Mouse (Mus musculus): ENCODE results near the gene Cct6b.
"Not testable (repeated sequence)": the region's sequence is repeated elsewhere in the genome, so short reads cannot be mapped to it uniquely, and the experiment has no call there.

The Cct6b gene

GRCm38 (mm10) chr11:82699865-82700410 lies 64.2 kb downstream of the Cct6b start:
- no peak for DNase-seq (ENCODE audit: low read depth)

GRCm38 (mm10) chr11:82695930-82696329 lies 68.2 kb downstream of the Cct6b start:
- no peak for DNase-seq (ENCODE audit: low read depth)

- DNase-seq (ENCODE audit: low read depth): not testable (repeated sequence)
Measured at GRCm38 (mm10) chr11:82694947-82695346, 69.2 kb downstream of the Cct6b start.

DNA sequence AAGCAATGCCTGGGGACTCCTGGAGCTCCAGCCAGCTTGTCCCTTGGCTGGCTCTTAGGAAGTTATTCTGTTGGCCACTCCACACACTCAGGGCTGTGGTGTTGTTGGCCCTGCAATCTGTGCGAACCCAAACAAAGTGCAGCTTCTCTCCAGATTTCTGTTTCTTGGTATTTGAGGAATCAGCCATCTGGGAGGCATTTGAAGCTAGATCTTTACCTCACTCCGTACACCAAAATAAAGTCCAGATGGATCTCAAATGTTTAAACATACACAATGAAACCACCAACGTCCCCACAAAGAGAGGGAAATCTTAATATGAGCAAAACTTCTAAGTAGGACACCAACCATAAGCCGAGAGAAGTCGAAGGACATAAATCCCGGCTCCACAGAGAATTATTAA lies 71.5 kb downstream of the Cct6b start:
- DNase-seq (ENCODE audit: low read depth): no peak

DNA sequence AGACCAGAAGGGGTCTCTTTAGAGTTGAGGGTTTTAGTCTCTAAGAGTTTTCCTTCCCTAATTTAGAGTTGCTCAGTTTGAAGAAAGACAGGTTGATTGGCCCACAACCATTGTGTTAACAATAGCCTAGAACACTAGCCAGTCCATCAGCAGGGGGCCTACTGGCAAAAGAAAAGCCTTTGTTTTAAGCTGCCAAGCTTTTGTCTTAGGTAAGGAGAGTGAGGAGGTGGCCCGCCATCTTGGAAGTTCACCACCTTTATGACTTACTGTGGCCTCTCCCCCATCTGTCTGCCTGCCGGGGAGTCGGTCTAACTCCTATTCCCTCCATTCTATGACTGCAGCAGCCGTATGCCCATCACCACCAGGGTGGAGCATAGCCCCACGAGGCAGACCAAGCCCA lies 73.6 kb downstream of the Cct6b start:
- no peak for DNase-seq (ENCODE audit: low read depth)

GRCm38 (mm10) chr11:82687668-82688067 lies 76.5 kb downstream of the Cct6b start:
- DNase-seq (ENCODE audit: low read depth): no peak

- no peak for DNase-seq (ENCODE audit: low read depth)
Measured at GRCm38 (mm10) chr11:82684676-82685075, 79.4 kb downstream of the Cct6b start.

DNA sequence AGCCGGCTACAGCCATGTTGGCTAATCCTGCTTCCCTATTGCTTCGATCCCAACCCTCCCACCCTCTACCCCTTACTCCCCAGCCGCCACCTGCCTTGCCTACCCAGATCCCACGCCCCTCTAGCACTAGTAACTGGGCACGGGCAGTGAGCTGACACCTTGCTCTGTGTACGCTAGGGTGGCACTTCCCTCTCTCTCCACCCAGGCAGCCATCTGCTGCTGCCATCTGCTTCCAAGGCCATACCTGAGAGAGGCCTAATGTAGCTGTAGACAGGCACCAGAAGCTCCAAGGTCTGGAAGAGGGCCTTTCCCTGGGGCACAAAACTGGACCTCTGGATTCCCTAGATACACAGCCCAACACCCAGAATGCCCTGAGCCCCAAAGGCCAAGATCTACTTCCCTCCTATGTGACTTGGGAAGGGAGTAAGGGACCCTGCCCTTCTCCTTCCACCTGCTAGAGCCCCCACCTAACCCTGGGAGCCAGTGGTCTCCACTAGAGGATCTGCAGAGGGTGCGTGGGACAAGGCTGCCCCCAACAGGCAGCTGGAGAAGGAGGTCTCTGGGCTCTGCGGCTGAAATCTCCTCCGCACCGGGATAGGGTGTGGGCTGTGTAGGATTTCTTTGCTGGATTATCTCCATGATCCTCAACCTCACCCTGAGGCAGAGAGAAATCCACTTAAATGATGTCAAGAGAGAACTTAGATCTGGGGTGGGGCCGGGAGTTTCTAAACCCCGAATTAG lies 80.2 kb downstream of the Cct6b start:
- DNase-seq (ENCODE audit: low read depth): no peak

DNA sequence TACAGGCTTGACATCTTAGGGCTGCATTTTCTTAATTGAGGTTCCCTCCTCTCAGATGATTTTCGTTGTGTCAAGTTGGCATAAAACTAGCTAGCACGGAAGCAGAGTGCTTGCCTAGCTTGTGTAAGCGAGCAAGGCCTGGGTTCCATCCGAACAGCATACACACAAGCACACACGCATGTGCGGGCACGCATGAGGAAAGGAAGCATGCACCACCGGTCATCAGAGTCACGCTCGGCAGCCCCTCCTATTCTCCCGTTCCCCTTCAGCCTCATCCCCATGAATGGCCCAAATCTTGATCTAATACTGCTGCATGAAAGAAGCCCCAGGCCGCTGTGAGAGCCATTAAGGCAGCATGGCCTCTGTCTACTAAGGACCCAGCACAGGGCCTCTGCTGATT lies 85.6 kb downstream of the Cct6b start:
- DNase-seq (ENCODE audit: low read depth): no peak
